Mouse (Mus musculus) erythroblast, embryonic 14.5 days (primary cell): ENCODE results near the gene Synj2. TPM values are rescaled to one million over a fixed set of nuclear protein-coding genes. Genes with fewer than 3 reads are reported as not detected.

Source experiments
- H3K27me3 ChIP-seq: 2 replicates; pipeline ENCODE4 v1.6.1; 2012; ENCODE audit warnings: inconsistent platforms; ENCODE audit not compliant: control insufficient read depth
- H3K36me3 ChIP-seq: 2 replicates; pipeline ENCODE4 v1.6.1; 2012; ENCODE audit warnings: mild to moderate bottlenecking, inconsistent platforms; ENCODE audit not compliant: control insufficient read depth
- H3K4me1 ChIP-seq: 2 replicates; pipeline ENCODE4 v1.6.1; 2012; ENCODE audit warnings: inconsistent platforms; ENCODE audit not compliant: control insufficient read depth
- H3K4me3 ChIP-seq: replicated peaks from 2 replicates; pipeline ENCODE3; 2012; ENCODE audit warnings: moderate library complexity, mild to moderate bottlenecking, inconsistent platforms
- H3K9me3 ChIP-seq: 2 replicates; pipeline ENCODE4 v1.6.1; 2012; ENCODE audit warnings: low read length, inconsistent platforms, mixed read lengths; ENCODE audit not compliant: control insufficient read depth
- GATA1 ChIP-seq: IDR thresholded peaks from 2 replicates; pipeline ENCODE4 v1.6.1; 2012; ENCODE audit warnings: low read length, inconsistent platforms, mixed read lengths
- TAL1 ChIP-seq: IDR thresholded peaks from 3 replicates; pipeline ENCODE4 v1.6.1; 2012; ENCODE audit warnings: low read length, inconsistent platforms, mixed read lengths
- polyA plus RNA-seq: library from polyadenylated mRNA; stranded (reverse); fragments of >175 nt; gene quantifications from 2 replicates; pipeline ENCODE4 v1.2.3, GENCODE M21; 2012

Gene Synj2
- polyA plus RNA-seq = 0.02 TPM in 1 of 2 replicates, not detected in the other

DNA sequence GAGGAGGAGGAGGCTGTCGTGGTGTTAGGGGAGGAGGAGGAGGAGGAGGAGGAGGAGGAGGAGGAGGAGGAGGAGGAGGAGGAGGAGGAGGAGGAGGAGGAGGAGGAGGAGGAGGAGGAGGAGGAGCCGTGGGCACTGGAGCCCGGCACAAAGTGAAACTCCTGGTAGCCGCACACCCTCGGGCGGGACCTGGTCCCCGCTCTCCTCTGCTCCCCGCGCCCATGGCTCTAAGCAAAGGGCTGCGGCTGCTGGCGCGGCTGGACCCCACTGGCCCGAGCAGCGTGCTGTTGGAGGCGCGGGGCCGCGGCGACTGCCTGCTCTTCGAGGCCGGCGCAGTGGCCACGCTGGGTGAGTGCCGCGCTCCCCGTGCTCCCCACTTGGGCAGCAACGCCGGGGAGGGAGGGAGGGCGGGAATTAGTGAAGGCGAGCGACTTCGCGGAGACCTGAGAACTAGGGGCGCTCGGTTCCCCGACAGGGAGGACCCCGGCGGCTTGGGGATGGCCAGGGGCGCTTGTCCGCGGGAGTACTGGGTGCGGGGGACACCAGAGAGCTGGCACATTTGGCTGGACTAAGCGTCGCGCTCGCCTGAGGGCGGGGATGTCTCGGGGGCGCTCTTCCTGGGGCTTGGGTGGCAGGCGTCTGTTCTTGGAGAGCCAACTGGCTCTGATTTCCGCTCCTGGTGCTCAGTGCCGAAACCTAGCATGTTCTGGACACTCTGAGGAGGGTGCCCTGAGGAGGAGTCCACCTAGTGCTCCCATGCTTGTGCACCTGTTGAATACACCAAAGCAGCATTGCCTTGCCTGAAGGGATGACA, at the start of gene Synj2:
Synj2 (plus strand) TSS at position 51 of the 814 bp plus-strand sequence.
- Histone ChIP-seq H3K36me3 (no peaks in the 10 kb centered on the region), H3K9me3 (no peaks in the 10 kb centered on the region), H3K4me3 (peak within 1 kb of the TSS; percentile 65), H3K4me1 (peaks cover 9% of the 10 kb centered on the region), H3K27me3 (peaks cover 42% of the 10 kb centered on the region)
- TF ChIP-seq GATA1 (no peak), TAL1 (no peak)

DNA sequence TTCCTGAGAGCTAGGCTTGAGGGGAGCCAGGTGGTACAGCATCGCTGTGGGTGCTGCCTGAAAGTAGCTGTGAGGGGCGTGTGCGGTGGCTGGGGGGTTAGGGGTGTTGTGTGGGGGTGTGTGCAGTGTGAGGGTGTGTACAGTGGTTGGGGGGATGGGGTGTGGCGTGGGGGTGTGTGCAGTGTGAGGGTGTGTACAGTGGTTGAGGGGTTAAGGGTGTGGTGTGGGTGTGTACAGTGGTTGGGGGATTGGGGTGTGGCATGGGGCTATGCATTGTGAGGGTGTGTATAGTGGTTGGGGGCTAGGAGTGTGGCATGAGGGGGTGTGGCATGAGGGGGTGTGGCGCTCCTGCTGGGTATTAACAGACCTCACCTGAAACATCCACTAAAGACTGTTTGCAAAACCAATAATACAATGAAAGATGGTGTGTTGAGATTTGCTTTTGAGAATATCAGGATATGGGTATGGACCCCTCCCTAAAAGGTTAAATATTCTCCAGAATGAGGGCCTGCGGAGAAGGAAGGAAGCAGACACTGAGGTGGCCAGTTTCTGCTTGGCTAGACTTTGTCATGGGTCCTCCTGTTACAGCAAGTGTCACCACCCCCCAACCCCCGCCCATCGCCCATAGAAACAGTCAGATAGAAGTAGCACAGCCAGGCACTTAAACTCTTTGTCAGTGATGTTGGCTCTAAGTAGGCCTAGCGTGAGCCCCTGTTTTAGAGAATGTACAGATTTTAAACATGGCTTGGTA, 49.0 kb upstream of the Synj2 start:
- Histone ChIP-seq H3K9me3 (no peaks in the 10 kb centered on the region), H3K36me3 (peaks cover 9% of the 10 kb centered on the region), H3K27me3 (no peaks in the 10 kb centered on the region), H3K4me3 (no peak overlapping the region), H3K4me1 (peaks cover 45% of the 10 kb centered on the region)
- TF ChIP-seq TAL1 (no peak), GATA1 (no peak)

DNA sequence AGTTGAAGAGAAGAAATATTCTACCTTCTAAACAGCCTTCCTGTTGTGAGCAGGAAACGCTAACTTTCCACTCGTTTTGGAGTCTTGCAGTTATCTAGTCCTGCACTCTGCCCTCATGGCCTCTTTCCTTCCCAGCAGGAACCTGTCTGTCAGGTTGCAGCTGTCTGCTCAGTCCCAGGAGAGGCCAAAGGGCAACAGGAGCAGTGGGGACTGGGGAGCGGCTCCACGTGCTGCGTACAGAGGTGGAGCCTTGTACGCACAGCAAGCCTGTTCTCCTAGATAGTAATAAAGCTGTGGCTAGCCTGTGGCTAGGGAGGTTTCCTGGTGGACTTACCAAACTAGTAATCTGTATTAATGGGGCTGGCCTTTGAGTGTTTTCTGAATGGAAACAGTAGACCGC, 48.0 kb upstream of the Synj2 start:
- no peaks in the 10 kb centered on the region for H3K9me3 ChIP-seq
- H3K36me3 ChIP-seq = peaks cover 11% of the 10 kb centered on the region
- H3K4me3 ChIP-seq = no peak overlapping the region
- peaks cover 42% of the 10 kb centered on the region for H3K4me1 ChIP-seq
- no peak for TF ChIP-seq TAL1
- H3K27me3 ChIP-seq = no peaks in the 10 kb centered on the region

DNA sequence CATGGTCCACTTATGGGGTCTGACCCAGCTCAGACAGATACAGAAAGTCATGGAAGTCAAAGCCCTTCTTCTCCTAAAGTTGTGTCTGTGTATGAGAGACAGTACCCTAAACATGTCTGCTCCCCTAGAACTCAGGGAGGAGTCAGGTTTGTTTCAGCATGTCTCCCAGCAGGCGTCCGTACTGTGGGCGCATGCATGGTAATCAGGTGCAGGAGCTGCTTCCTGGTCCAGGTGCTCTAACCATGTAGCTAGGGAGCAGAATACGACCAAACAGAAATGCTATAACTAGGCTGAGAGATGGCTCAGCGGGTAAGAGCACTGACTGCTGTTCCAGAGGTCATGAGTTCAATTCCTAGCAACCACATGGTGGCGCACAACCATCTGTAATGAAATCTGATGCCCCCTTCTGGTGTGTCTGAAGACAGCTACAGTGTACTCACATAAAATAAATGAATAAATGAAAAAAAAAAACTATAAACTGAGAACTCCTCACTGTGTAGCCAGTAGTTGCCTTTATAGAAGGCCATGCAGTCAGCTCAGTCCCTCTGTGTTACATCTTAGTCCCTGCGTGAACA, 47.4 kb upstream of the Synj2 start:
- H3K4me3 ChIP-seq = no peak overlapping the region
- no peak for TF ChIP-seq TAL1
- no peak for TF ChIP-seq GATA1
- peaks cover 42% of the 10 kb centered on the region for H3K4me1 ChIP-seq
- H3K9me3 ChIP-seq = no peaks in the 10 kb centered on the region
- H3K36me3 ChIP-seq = peaks cover 11% of the 10 kb centered on the region
- H3K27me3 ChIP-seq = no peaks in the 10 kb centered on the region

DNA sequence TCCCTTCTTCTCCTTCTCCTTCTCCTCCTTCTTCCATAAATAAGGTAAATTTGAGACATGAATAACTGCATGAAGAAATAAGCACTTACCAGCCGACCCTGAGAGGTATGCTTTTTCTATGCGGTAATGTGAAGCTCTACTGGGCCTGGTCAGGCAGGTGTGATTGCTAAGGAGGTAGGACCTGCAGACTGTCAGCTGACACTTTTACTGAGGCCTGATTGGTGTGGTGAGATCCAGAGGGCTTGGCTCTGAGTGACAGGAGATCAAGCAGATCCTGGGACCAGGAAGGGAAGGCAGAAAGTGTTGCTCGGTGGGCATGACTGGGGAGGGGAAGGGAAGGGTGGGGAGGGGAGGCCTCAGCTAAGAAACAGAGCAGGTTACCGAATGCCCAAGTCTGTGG, 45.0 kb upstream of the Synj2 start:
- Histone ChIP-seq H3K27me3 (no peaks in the 10 kb centered on the region), H3K36me3 (peaks cover 22% of the 10 kb centered on the region), H3K4me1 (peaks cover 30% of the 10 kb centered on the region), H3K9me3 (no peaks in the 10 kb centered on the region), H3K4me3 (no peak overlapping the region)
- TF ChIP-seq GATA1 = no peak
- no peak for TF ChIP-seq TAL1

DNA sequence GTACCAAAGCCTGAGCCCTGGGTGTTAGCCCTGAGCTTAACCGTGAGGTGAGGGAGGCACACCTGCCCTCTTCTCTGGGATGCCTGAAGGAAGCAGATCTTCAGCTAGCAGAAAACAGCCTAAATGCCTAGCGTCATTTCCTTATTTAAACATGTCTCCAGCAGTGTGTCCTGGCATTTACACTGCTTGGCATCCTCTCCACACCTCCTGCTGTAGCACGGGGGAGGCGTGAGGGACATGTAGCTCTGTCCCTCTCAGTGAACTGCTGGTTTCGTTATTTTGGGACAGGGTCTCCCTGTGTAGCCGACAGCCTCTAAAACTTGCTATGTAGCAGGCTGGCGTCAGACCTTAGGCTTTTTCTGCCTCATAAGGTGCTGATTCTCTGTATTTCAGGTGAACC, 44.5 kb upstream of the Synj2 start:
- Histone ChIP-seq H3K4me3 (no peak overlapping the region), H3K36me3 (peaks cover 24% of the 10 kb centered on the region), H3K9me3 (no peaks in the 10 kb centered on the region), H3K4me1 (peaks cover 26% of the 10 kb centered on the region), H3K27me3 (no peaks in the 10 kb centered on the region)
- no peak for TF ChIP-seq GATA1
- TF ChIP-seq TAL1 = no peak

DNA sequence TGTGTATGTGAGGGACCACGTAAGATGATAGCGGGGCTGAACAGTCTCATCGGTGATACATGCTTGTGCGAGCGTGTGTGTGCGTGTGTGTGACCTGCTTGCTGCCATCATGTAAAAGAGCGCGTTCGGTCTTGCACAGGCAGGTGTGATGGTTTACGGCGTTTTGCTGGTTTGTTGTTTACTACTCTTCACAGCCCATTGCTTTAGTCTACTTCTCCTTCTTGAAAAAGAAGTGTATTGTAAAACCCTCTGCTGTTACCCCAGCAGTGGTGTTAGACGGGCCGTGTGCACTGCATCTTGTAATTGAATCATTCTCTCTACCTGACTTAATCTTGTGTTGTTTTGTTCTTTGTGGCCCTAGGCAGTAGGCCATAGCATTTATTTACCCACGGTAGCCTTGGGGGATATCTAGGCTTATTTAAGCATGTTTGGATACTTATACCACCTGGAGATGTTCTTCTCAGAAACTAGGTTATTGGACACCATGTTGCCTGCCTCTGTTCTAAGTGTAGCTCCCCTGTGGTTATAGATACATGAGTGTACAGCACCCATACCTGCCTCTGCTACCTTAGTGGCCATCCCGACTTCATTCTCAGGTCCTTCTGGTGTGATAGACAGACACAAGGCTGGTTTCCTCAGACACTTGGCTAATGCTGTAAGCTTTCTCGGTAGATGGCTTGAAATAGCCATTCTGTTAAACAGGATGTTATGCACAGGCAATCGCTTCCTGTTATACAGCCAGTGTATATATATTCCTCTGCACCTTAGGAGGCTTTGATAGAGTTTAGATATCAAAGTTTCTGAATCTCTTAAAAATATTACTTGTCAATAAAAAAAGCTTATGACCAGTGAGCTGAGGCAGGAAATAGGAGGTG, 43.5 kb upstream of the Synj2 start:
- H3K9me3 ChIP-seq = no peaks in the 10 kb centered on the region
- no peak overlapping the region for H3K4me3 ChIP-seq
- H3K4me1 ChIP-seq = peaks cover 17% of the 10 kb centered on the region
- no peaks in the 10 kb centered on the region for H3K27me3 ChIP-seq
- H3K36me3 ChIP-seq = peaks cover 28% of the 10 kb centered on the region
- no peak for TF ChIP-seq TAL1
- no peak for TF ChIP-seq GATA1

DNA sequence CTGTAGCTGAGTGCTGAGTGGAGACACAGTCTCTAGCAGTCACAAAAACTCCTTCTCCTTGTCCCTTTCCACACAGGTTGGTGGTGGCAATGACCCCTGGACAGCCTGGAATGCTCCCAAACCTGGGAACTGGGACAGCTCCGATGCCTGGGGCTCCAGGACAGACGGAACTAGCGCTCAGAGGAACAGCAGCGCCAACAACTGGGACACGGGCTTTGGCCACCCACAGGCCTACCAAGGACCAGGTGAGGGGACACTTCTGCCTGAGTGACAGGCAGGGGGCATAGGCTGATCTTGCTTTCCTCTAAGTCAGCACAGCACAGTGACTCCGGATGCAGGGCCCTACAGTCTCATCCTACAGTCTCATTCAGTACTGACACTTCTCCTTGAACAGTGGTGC, 41.8 kb upstream of the Synj2 start:
- Histone ChIP-seq H3K4me3 (no peak overlapping the region), H3K36me3 (peaks cover 28% of the 10 kb centered on the region), H3K9me3 (no peaks in the 10 kb centered on the region), H3K4me1 (peaks cover under 1% of the 10 kb centered on the region), H3K27me3 (no peaks in the 10 kb centered on the region)
- no peak for TF ChIP-seq TAL1
- no peak for TF ChIP-seq GATA1

DNA sequence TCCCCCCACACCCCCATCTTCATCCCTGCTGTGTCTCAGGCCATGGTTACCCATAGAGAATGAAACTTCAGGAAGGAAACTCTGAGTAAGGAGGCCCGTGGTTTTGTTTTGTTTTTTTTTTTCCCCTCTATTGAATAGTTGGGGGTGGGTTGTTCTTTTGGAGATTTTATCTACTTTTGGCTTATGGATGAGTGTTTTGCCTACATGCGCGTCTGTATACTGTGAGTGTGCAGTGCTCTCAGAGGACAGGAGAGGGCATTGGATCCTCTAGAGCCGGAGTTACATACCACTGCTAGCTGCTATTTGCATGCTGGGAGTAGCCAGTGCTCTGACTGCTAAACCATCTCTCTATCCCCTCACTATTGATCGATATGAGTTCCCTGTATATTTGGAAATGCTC, 39.7 kb upstream of the Synj2 start:
- Histone ChIP-seq H3K27me3 (no peaks in the 10 kb centered on the region), H3K4me1 (no peaks in the 10 kb centered on the region; the same call in 1 of the 2 replicates), H3K36me3 (peaks cover 33% of the 10 kb centered on the region), H3K4me3 (no peak overlapping the region), H3K9me3 (no peaks in the 10 kb centered on the region)
- no peak for TF ChIP-seq GATA1
- no peak for TF ChIP-seq TAL1
